29 mouse cellular contexts compared by ENCODE assay signal in genomic region chr6:27800881-27801572, GRCm38 (mm10).
DNase-seq lines count a peak whose midpoint lies in the region; ATAC-seq and TF ChIP-seq lines count a peak whose summit lies in the region.
"Had no signal": no experiment of that assay in that cellular context is flagged by ENCODE, and none has a peak within 500 bp of the region (broad histone marks: within the 10 kb centered on the region; RNA-seq: fewer than 3 reads in every experiment).

No protein-coding gene starts in this region.

- H3K4me1 ChIP-seq in hindbrain, embryonic 14.5 days (replicated peaks; ENCODE audit: control insufficient read depth, insufficient read depth, low read length): no peaks in the 10 kb centered on the region; the same call in 1 of the 2 replicates
- no peaks in the 10 kb centered on the region for H3K4me1 ChIP-seq in hindbrain, postnatal 0 days (ENCODE audit: insufficient read depth, low read length)
- H3K4me1 ChIP-seq in liver, adult 2 months (ENCODE audit: control insufficient read depth, insufficient read depth, low read length): peaks cover 17% of the 10 kb centered on the region; the same call in 1 of the 2 replicates
- H3K4me1 ChIP-seq in heart, adult 2 months (ENCODE audit: control insufficient read depth, insufficient read depth, low read length): no peaks in the 10 kb centered on the region
- H3K4me1 ChIP-seq: embryonic facial prominence, embryonic 13.5 days; forebrain, embryonic 10.5 days; forebrain, embryonic 13.5 days; heart, embryonic 10.5 days; heart, embryonic 13.5 days; hindbrain, embryonic 13.5 days had no signal

- ATAC-seq in hindbrain, embryonic 14.5 days (ENCODE audit: low FRiP score): 0 out of 2 replicates have a peak, but pooled peaks have one; percentile 60
- ATAC-seq in hindbrain, postnatal 0 days: no peak
- ATAC-seq: forebrain, embryonic 13.5 days; forebrain, embryonic 16.5 days; inflammation-experienced regulatory T-cells, adult 6 months; intestine, embryonic 16.5 days had no signal

- TF ChIP-seq CTCF in hindbrain, postnatal 0 days (IDR thresholded peaks at IDR 0.05; ENCODE audit: low read depth): no peak
- no peak for TF ChIP-seq CTCF in liver, adult 2 months (IDR thresholded peaks at IDR 0.05; ENCODE audit: low read depth, low read length)
- no peak for TF ChIP-seq CTCF in heart, adult 2 months (IDR thresholded peaks at IDR 0.05)

- intact Hi-C loops in heart, adult 2 months (cut with DNase I): no loop called here

- no peaks in the 10 kb centered on the region for H3K27me3 ChIP-seq in hindbrain, embryonic 14.5 days (ENCODE audit: control insufficient read depth, insufficient read depth, low read length)
- no peaks in the 10 kb centered on the region for H3K27me3 ChIP-seq in hindbrain, postnatal 0 days (ENCODE audit: insufficient read depth, low read length)
- H3K27me3 ChIP-seq in liver, adult 2 months (ENCODE audit: control insufficient read depth, insufficient read depth, low read length): no peaks in the 10 kb centered on the region
- H3K27me3 ChIP-seq in heart, adult 2 months (ENCODE audit: control insufficient read depth, insufficient read depth, low read length): no peaks in the 10 kb centered on the region
- H3K27me3 ChIP-seq: CH12.LX; embryonic facial prominence, embryonic 13.5 days; forebrain, embryonic 13.5 days; heart, embryonic 13.5 days; hindbrain, embryonic 13.5 days had no signal

- no peak for TF ChIP-seq POLR2A in liver, adult 2 months (IDR thresholded peaks at IDR 0.05; ENCODE audit: extremely low read depth, insufficient read depth, low read length)
- TF ChIP-seq POLR2A in heart, adult 2 months (IDR thresholded peaks at IDR 0.05; ENCODE audit: insufficient read depth, low read depth, low read length): no peak

- WGBS in hindbrain, embryonic 14.5 days: 61% methylated on average over 6 of the region's 6 CpGs
- 55% methylated on average over 6 of the region's 6 CpGs for WGBS in hindbrain, postnatal 0 days
- 38% methylated on average over 6 of the region's 6 CpGs for WGBS in liver, adult 2 months
- WGBS in heart, adult 2 months: 62% methylated on average over 6 of the region's 6 CpGs

- no peak for DNase-seq in hindbrain, embryonic 14.5 days (ENCODE audit: low spot score)
- no peak for DNase-seq in hindbrain, postnatal 0 days (ENCODE audit: low spot score)
- DNase-seq in liver, adult 2 months (ENCODE audit: extremely low read depth, low read depth, low spot score): peak; percentile 91
- no peak for DNase-seq in liver
- peak; percentile 14 for DNase-seq in Muller cell, postnatal 12 days (ENCODE audit: inconsistent ontology term)
- peak; percentile 9 for DNase-seq in mesoderm, embryonic 11.5 days (ENCODE audit: low read depth, low spot score)
- DNase-seq in heart, adult 2 months: no peak
- DNase-seq: adrenal gland, adult 2 months; adrenal gland, postnatal 14 days; B cell, adult 2 months; cerebellum, adult 11 months; cerebellum, adult 2 months; cerebellum, adult 9-11 months; cerebellum, postnatal 25 days; gastrocnemius, postnatal 25 days; heart, adult 18-20 months; heart, postnatal 14 days; heart, postnatal 4 days had no signal

- no peak overlapping the region for H3K4me2 ChIP-seq in hindbrain, embryonic 14.5 days (replicated peaks)
- H3K4me2 ChIP-seq in hindbrain, postnatal 0 days (ENCODE audit: low read depth, low read length): no peak overlapping the region
- H3K4me2 ChIP-seq: embryonic facial prominence, embryonic 13.5 days; forebrain, embryonic 13.5 days; heart, embryonic 13.5 days; hindbrain, embryonic 13.5 days had no signal

- H3K79me2 ChIP-seq in liver, adult 2 months (ENCODE audit: control insufficient read depth, insufficient read depth, low read length): no peaks in the 10 kb centered on the region
- no peaks in the 10 kb centered on the region for H3K79me2 ChIP-seq in heart, adult 2 months (replicated peaks; ENCODE audit: control insufficient read depth, insufficient read depth, low read length)

- H3K9ac ChIP-seq in hindbrain, embryonic 14.5 days: no peak overlapping the region
- no peak overlapping the region for H3K9ac ChIP-seq in hindbrain, postnatal 0 days (replicated peaks; ENCODE audit: low read length)
- no peak overlapping the region for H3K9ac ChIP-seq in liver, adult 2 months (ENCODE audit: low read depth, low read length)
- H3K9ac ChIP-seq in heart, adult 2 months (ENCODE audit: low read depth, low read length): no peak overlapping the region
- H3K9ac ChIP-seq: embryonic facial prominence, embryonic 13.5 days; forebrain, embryonic 13.5 days; heart, embryonic 13.5 days; hindbrain, embryonic 13.5 days had no signal

- no peaks in the 10 kb centered on the region for H3K36me3 ChIP-seq in hindbrain, embryonic 14.5 days (replicated peaks; ENCODE audit: control insufficient read depth, insufficient read depth)
- H3K36me3 ChIP-seq in hindbrain, postnatal 0 days (ENCODE audit: insufficient read depth, low read length): no peaks in the 10 kb centered on the region
- H3K36me3 ChIP-seq in liver, adult 2 months (ENCODE audit: control insufficient read depth, insufficient read depth, low read length): no peaks in the 10 kb centered on the region
- no peaks in the 10 kb centered on the region for H3K36me3 ChIP-seq in heart, adult 2 months (ENCODE audit: control insufficient read depth, insufficient read depth, low read length)
- H3K36me3 ChIP-seq: embryonic facial prominence, embryonic 13.5 days; forebrain, embryonic 10.5 days; G1E; heart, embryonic 10.5 days; heart, embryonic 13.5 days; hindbrain, embryonic 13.5 days had no signal

- H3K4me3 ChIP-seq in hindbrain, embryonic 14.5 days (replicated peaks; ENCODE audit: low read length): no peak overlapping the region
- H3K4me3 ChIP-seq in hindbrain, postnatal 0 days (ENCODE audit: low read length): no peak overlapping the region
- H3K4me3 ChIP-seq in liver, adult 2 months (ENCODE audit: insufficient read depth, low read depth, low read length): no peak overlapping the region
- no peak overlapping the region for H3K4me3 ChIP-seq in heart, adult 2 months
- H3K4me3 ChIP-seq: embryonic facial prominence, embryonic 13.5 days; forebrain, embryonic 10.5 days; forebrain, embryonic 13.5 days; heart, embryonic 10.5 days; heart, embryonic 13.5 days; hindbrain, embryonic 13.5 days had no signal

- no peaks in the 10 kb centered on the region for H3K9me3 ChIP-seq in hindbrain, embryonic 14.5 days (ENCODE audit: control insufficient read depth, low read length)
- H3K9me3 ChIP-seq in hindbrain, postnatal 0 days (ENCODE audit: low read length): no peaks in the 10 kb centered on the region
- H3K9me3 ChIP-seq: embryonic facial prominence, embryonic 13.5 days; forebrain, embryonic 10.5 days; forebrain, embryonic 13.5 days; G1E; heart, embryonic 10.5 days; heart, embryonic 13.5 days; hindbrain, embryonic 13.5 days had no signal

- TF ChIP-seq EP300 in heart, adult 2 months (IDR thresholded peaks at IDR 0.05; ENCODE audit: insufficient read depth, low read depth, low read length): no peak

- H3K27ac ChIP-seq in hindbrain, embryonic 14.5 days: no peak overlapping the region
- H3K27ac ChIP-seq in hindbrain, postnatal 0 days: no peak overlapping the region
- H3K27ac ChIP-seq in liver, adult 2 months (replicated peaks; ENCODE audit: insufficient read depth, low read depth, low read length): peak overlapping the region; percentile 76
- no peak overlapping the region for H3K27ac ChIP-seq in heart, adult 2 months
- H3K27ac ChIP-seq: embryonic facial prominence, embryonic 13.5 days; forebrain, embryonic 10.5 days; forebrain, embryonic 13.5 days; heart, embryonic 10.5 days; heart, embryonic 13.5 days; hindbrain, embryonic 13.5 days had no signal

Comparison
In these comparisons a context has a peak if more than half of its experiments do, and no peak if none do; other contexts are left out.
1. DNase-seq: peak in liver, adult 2 months (single experiment), Muller cell, postnatal 12 days (single experiment) and mesoderm, embryonic 11.5 days (single experiment); none in hindbrain, embryonic 14.5 days (single experiment), hindbrain, postnatal 0 days (single experiment), liver (single experiment) and heart, adult 2 months (0 of 2).